ENCODE assay signal across 8 mouse cellular contexts in the genomic region with DNA sequence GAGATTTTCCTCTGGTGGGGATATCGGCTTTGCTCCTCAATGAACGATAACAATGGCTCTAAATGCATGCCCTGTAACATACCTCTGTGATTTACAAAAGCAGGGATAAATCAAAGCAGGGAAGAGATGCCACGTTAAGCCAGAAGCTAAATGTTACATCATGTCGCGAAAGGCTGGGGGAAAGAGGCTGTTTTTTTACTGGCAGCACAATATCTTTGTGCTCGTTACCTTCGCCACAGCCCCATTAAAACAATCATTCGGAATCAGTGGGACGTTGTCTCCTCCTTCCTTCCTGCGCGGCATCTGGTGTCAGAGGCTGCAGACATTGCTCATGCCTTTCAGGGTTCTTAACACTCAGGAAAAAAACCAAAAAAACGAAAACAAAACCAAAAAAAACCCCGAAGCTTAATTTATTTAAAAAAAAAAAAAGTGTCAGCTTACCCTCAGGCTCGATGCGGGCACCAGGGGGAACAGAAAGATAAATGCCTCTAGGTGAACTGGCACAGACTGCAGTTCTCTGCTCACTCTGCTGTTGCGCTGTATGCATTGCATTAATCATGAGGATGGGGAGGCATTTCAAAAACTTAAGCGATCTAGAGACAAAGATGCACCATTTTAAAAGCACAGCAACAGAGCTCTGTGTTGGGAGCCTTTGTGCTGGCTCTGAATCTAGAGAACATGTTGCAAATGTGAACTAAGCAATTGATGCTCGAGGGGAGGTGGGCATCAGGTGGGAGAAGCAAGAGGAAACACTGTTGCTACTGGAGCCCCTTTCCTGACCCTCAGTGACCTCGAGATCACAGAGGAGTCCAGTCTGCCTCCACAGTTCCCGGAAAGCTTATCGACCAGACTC. TPM values are rescaled to one million over a fixed set of nuclear protein-coding genes. Genes with fewer than 3 reads are reported as not detected.
DNase-seq lines count a peak whose midpoint lies in the region; ATAC-seq and TF ChIP-seq lines count a peak whose summit lies in the region.

No protein-coding gene starts in this region.

- peak overlapping the region; percentile 53 for H3K9ac ChIP-seq in hindbrain, embryonic 16.5 days (ENCODE audit: low read depth, low read length)
- H3K9ac ChIP-seq in midbrain, embryonic 11.5 days (ENCODE audit: low read length) = peak overlapping the region; percentile 40

- H3K36me3 ChIP-seq in hindbrain, embryonic 16.5 days (ENCODE audit: control insufficient read depth, insufficient read depth, low read length) = no peaks in the 10 kb centered on the region
- no peaks in the 10 kb centered on the region for H3K36me3 ChIP-seq in midbrain, embryonic 11.5 days (ENCODE audit: control insufficient read depth, insufficient read depth, low read length)
- no peaks in the 10 kb centered on the region for H3K36me3 ChIP-seq in thymus, adult 2 months (ENCODE audit: control insufficient read depth, insufficient read depth, low read length)

- TF ChIP-seq POLR2A in thymus, adult 2 months (IDR thresholded peaks at IDR 0.05; ENCODE audit: control insufficient read depth, extremely low read depth, insufficient read depth, low read length, poor library complexity) = no peak

- H3K27me3 ChIP-seq in hindbrain, embryonic 16.5 days (replicated peaks; ENCODE audit: control insufficient read depth, insufficient read depth, low read length) = no peaks in the 10 kb centered on the region
- no peaks in the 10 kb centered on the region for H3K27me3 ChIP-seq in midbrain, embryonic 11.5 days (ENCODE audit: control insufficient read depth, insufficient read depth, low read length)
- H3K27me3 ChIP-seq in thymus, adult 2 months (ENCODE audit: control insufficient read depth, insufficient read depth, low read length) = no peaks in the 10 kb centered on the region

- H3K4me1 ChIP-seq in hindbrain, embryonic 16.5 days (ENCODE audit: control insufficient read depth, insufficient read depth, low read depth, low read length) = peaks cover 11% of the 10 kb centered on the region
- H3K4me1 ChIP-seq in midbrain, embryonic 11.5 days (ENCODE audit: control insufficient read depth, insufficient read depth, low read length) = peaks cover 2% of the 10 kb centered on the region; the same call in 1 of the 2 replicates
- H3K4me1 ChIP-seq in thymus, adult 2 months (replicated peaks; ENCODE audit: control insufficient read depth, insufficient read depth, low read length) = no peaks in the 10 kb centered on the region

- intact Hi-C loops in left cerebral cortex, adult 2 months (cut with DNase I) = no loop called here

- H3K4me2 ChIP-seq in hindbrain, embryonic 16.5 days (ENCODE audit: low read length) = peak overlapping the region; percentile 62
- H3K4me2 ChIP-seq in midbrain, embryonic 11.5 days = peak overlapping the region; percentile 41

- TF ChIP-seq CTCF in left cerebral cortex, adult 2 months (IDR thresholded peaks at IDR 0.05) = peak; percentile 20; the same call in 1 of the 2 replicates
- TF ChIP-seq CTCF in thymus, adult 2 months (IDR thresholded peaks at IDR 0.05; ENCODE audit: borderline replicate concordance, control insufficient read depth, extremely low read depth, insufficient read depth, low read length, poor library complexity) = no peak

- DNase-seq in left cerebral cortex, adult 2 months (ENCODE audit: extremely low spot score in 1 of 2, low spot score in 2 of 2) = peak; percentile 15 to 17
- DNase-seq in left cerebral cortex, adult 11 months (ENCODE audit: low spot score) = no peak
- DNase-seq in embryo, embryonic 11 days = peak; percentile 40
- DNase-seq in midbrain, embryonic 11.5 days (ENCODE audit: low spot score, missing footprints) = peak; percentile 86
- peak; percentile 40 for DNase-seq in telencephalon, adult 2 months (ENCODE audit: low read depth, low spot score)
- DNase-seq in thymus, adult 2 months = no peak
- DNase-seq in urinary bladder, postnatal 14 days (ENCODE audit: low spot score) = no peak

- 13% methylated on average over 21 of the region's 21 CpGs for WGBS in hindbrain, embryonic 16.5 days
- 22% methylated on average over 21 of the region's 21 CpGs for WGBS in midbrain, embryonic 11.5 days
- WGBS in thymus, adult 2 months = 40% methylated on average over 21 of the region's 21 CpGs

- H3K27ac ChIP-seq in left cerebral cortex, adult 2 months = peak overlapping the region; percentile 83
- H3K27ac ChIP-seq in hindbrain, embryonic 16.5 days (ENCODE audit: low read depth, low read length) = peak overlapping the region; percentile 79
- H3K27ac ChIP-seq in midbrain, embryonic 11.5 days (ENCODE audit: low read depth, low read length) = peak overlapping the region; percentile 35; the same call in 1 of the 2 replicates
- no peak overlapping the region for H3K27ac ChIP-seq in thymus, adult 2 months (ENCODE audit: control insufficient read depth, insufficient read depth, low read length)

- H3K4me3 ChIP-seq in left cerebral cortex, adult 2 months = peak overlapping the region; percentile 49
- H3K4me3 ChIP-seq in hindbrain, embryonic 16.5 days (ENCODE audit: low read length) = peak overlapping the region; percentile 34
- H3K4me3 ChIP-seq in midbrain, embryonic 11.5 days (ENCODE audit: low read depth, low read length) = peak overlapping the region; percentile 17; the same call in 1 of the 2 replicates
- H3K4me3 ChIP-seq in thymus, adult 2 months (ENCODE audit: control insufficient read depth, insufficient read depth, low read length) = no peak overlapping the region

- peak; percentile 92 for ATAC-seq in hindbrain, embryonic 16.5 days
- ATAC-seq in midbrain, embryonic 11.5 days (ENCODE audit: low FRiP score) = 0 out of 2 replicates have a peak, but pooled peaks have one; percentile 44

- no peaks in the 10 kb centered on the region for H3K9me3 ChIP-seq in hindbrain, embryonic 16.5 days (ENCODE audit: control insufficient read depth, low read length)
- no peaks in the 10 kb centered on the region for H3K9me3 ChIP-seq in midbrain, embryonic 11.5 days (ENCODE audit: control insufficient read depth, low read length)

RNA-seq across cellular contexts. Expression of gene Tfb1m, which starts 53.6 kb away (rescaled TPM):
- total RNA-seq in left cerebral cortex, adult 2 months (2021) = 1 to 10 TPM; 5.8 to 6.3 TPM
- 12.5 and 13.3 TPM in 2 replicates for polyA plus RNA-seq in hindbrain, embryonic 16.5 days (2015; fragmentation: Nextera tagmentation; extraction: Ambion mirVana)
- 20.2 and 22.3 TPM in 2 replicates for polyA plus RNA-seq in midbrain, embryonic 11.5 days (2014; fragmentation: Nextera tagmentation; extraction: Ambion mirVana)
- 2.5 and 2.6 TPM in 2 replicates for polyA plus RNA-seq in thymus, adult 2 months (2012; rRNA removed)

Comparison
In these comparisons a context has a peak if more than half of its experiments do, and no peak if none do; other contexts are left out.
1. DNase-seq: peak in left cerebral cortex, adult 2 months (2 of 2), embryo, embryonic 11 days (single experiment), midbrain, embryonic 11.5 days (single experiment) and telencephalon, adult 2 months (single experiment); none in left cerebral cortex, adult 11 months (single experiment), thymus, adult 2 months (single experiment) and urinary bladder, postnatal 14 days (single experiment).